Mouse (Mus musculus): Measurements from ENCODE around the gene Naa35.

The Naa35 gene

DNA sequence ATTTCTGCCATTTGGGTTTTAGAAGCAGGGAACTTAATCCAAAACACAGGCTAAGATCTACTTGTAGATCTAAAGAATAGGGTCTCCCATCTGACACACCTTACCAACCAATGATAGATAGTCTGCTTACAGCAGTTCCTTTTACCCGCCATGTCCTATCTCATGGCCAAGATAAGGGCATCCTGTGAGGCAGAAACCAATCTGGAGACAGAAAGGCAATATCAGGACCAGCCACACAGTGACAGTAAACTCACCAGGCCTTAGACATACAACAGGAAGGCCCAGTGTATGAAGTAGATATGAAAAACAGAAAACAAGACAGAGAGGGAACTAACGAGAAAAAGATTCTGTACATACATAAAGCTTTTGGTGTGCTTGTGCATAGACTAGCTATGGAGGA is 57.8 kb downstream of the Naa35 start:
- no peak for DNase-seq

DNA sequence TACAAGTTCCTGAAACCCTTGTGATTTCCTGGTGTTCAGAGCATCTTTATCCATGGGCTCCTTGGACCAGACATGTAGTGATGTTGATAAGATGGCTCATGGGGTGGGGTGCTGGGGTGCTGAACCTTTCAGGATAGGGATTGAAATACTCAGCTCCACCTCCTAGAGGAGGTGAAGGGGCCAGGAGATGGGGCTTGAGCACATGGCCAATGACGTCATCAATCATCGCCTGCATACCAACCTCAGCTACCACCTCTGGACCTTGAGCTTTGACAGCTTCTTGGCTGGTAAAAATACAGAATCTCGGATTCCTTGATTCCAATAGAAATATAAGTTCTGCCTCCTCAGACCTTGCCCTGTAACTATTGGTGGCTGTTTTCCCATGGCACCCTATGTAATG is 60.4 kb downstream of the Naa35 start:
- no peak for DNase-seq

DNA sequence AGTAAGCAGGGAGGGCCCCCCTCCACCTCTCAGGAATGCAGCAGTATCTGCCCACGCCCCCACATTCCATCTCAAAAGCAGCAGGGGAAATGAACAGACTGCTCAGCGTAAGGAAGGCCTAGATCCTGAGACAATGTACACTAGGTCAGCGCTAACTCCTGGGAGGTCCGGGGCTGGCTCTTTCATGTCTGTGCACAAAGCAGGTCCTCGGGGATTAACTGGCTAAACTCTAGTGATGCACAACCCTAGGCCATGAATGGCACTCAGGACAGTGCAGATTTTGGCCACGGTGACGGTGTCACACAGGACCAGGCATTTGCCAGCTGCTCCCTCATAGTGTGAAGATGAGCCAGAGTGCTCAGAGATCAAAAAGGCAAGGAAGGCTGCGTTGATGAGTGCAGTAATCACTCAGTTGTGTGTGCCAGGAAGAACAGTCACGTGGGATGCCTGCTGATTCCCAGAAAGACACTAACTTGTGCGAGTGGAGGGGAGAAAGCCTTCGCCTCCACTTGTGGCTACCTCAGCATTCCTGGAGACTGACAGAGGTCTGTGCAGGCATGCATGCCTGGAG is 61.7 kb downstream of the Naa35 start:
- peak; percentile 55 to 73 for DNase-seq

DNA sequence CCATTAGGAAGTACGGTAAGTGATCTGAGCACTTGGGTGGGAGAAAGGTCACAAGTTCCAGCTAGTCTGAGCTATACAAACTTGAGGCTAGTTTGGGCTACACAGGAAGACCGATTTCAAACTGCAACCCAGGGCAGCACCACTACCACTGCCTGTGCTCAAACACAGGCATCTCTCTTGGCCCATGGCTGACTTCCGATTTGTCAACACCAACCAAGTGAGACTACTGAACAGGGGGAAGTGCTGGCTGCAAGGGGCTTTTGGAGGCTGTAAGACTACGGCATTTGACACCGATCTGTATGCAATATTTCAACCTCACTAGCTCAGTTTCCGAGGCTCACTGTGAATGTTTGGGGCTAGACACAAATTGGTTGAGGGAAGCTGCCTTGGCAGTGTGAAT is 62.4 kb downstream of the Naa35 start:
- DNase-seq = no peak

DNA sequence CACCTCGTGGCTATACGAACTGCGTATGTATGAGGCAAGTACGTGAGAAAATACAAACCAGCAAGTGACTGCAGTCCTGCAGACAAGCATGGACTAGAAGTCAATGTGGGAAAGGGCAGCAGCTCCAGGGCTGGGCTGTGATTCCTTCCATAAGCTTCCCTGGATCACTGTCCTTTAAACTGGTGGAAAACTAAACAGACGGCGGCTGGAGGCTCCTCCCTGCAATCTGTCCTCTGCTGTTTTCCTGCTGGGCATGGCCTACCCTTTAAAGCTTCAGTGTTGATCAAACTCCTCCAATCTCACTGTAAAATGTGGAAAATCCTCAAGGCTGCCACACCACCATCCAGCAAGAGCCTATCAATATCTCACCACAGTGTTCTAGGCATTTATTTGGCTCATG is 63.5 kb downstream of the Naa35 start:
- DNase-seq = no peak

DNA sequence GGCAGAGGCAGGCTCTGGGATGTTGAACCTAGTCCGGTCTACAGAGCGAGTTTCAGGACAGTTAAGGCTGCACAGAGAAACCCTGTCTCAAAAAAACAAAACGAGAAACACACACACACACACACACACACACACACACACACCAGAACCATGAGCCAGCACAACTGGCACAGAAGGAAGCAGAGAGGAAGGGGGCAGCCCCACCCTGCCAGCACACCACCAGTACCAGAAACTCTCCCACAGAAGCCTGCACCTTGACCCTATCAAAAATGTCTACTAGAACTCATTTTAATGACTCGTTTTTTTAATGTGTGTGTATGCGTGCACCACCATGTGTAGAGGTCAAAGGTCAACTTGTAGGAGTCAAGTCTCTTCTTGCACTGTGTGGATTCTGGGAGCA is 64.7 kb downstream of the Naa35 start:
- DNase-seq = no peak

DNA sequence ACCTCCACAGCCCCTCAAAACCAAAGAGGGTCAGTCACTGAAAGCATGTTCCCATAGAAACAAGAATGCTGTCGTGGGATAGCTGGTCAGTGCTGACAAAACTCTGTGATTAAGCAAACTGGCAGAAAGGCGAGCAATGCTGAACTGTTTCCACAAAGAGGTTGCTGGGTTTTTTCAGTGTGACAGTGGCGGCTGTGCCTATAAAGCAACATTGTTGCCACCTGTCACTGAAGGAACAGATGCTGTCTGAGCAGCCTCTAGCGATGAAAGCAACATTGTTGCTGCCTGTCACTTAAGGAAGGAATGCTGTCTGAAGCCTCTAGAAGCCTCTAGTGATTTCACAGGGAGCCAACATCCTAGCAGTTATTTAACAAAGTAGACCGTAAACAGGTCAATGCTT is 67.6 kb downstream of the Naa35 start:
- DNase-seq = no peak

DNA sequence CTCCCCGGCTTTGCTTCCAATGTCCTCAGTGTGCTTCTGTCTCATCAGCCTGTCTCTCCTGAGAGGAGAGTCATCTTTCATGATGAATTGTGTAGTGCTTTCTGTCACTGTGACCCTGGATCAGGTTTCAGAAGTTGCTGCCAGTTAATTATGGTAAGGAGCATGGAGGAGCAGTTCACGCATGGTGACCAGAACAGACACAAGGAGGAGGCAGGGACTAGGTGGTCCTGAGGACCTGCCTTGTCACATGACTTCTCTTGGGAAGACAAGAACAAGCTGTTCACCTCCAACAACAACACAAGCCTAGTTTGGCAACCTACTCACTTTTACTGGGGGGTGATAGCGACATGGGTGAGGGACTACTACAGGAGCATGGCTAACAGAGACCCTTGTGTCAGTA is 68.1 kb downstream of the Naa35 start:
- DNase-seq = no peak

DNA sequence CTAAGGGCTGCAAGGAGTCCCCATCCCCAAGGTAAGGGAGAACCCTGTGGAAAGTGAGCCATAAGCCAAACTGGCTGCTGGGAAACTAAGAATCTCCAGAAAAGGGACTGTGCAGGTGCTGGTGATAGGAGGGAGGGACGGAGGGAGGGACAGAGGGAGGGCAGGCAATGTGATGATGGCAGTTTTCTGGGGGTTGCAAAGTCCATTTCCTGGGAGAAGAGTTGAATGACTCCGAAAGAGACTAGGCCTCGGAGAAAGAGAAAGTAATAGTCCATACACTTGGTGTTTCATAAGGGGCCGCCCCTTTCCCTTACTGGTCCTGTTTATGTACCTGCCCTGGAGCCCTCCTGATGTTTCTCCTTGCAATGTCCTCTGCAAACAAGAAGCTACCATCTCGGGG is 69.4 kb downstream of the Naa35 start:
- no peak for DNase-seq

DNA sequence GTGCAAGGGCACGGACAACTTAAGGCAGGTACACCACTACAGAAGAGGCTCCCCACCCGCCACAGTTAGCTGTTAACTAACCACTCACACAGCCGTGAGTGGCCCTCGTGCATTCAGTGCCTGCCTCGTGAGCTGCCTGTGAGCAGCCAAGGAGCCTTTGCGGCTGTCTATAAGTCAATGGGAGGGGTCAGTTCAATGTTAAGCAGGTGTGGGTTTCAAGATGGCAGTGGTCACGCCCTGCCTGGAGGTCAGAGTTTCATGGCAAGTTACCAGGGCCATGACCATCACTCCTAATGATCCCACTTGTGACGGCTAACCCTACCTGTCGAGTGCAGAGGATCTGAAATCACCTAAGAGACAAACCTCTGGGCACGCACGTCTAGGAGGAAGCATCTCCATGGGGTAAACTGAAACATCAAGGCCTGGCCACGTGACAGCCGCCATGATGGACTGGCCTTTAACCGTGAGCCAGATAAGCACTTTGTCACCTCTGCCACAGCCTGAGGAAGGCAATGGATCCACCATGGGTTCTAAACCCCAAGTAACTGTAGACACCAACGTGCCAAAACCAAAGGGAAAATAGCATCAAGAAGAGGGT is 70.8 kb downstream of the Naa35 start:
- no peak for DNase-seq

DNA sequence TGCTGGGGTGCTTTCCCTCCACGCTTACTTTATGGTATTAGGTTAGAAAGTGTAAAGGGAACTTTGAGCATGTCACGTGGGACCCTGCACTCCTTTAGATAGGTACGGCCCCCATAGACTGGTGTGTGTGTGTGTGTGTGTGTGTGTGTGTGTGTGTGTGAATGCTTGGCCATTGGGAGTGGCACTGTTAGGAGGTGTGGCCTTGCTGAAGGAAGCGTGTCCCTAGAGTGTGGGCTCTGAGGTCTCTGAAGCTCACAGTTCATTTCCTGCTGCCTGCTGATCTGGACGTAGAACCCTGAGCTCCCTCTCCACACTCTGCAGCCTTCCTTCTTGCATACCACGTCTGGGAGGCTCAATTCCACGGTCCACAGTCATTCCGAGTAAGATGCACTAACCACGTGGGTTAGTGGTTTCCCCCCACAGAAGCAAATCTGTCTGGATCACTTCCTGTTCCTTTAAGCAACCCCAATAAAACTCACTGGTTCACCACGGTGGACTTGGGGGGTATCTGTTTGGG is 71.3 kb downstream of the Naa35 start:
- no peak for DNase-seq

DNA sequence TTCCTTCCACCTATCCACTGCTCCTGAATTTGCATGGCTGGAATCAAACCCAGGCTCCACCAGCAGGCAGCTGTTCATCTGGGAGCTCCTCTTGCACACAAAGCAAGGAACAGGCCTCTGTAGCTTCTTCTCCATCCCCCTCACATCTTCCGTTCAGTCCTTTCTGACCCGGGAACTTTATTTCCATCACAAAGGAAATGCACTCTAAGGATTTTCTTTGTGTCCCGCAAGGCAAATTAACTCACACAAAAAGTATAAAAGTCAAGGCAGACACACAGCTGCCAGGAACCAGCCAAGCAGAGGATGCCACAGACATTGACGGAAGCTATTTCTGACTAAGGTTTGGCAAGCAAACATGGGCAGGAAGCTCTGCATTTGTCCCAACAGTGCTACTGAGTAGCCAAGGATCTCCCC is 71.9 kb downstream of the Naa35 start:
- DNase-seq = no peak

DNA sequence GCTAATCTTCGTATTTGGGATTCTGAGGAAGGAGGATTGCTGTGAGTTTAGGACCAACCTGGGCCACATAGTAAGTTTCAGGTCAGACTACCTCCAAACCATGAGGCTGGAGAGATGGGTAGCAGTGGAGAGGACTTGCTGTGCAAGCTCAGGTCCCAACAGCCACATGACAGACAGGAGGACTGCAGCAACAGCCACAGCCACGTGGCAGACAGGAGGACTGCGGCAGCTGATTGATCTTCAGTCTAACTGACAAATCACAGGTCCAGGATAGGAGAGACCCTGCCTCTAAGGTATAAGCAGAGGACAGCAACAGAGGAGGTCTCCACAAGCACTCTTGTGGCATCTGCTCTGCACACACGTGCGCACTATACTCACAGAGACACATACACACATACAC is 72.7 kb downstream of the Naa35 start:
- DNase-seq = no peak

DNA sequence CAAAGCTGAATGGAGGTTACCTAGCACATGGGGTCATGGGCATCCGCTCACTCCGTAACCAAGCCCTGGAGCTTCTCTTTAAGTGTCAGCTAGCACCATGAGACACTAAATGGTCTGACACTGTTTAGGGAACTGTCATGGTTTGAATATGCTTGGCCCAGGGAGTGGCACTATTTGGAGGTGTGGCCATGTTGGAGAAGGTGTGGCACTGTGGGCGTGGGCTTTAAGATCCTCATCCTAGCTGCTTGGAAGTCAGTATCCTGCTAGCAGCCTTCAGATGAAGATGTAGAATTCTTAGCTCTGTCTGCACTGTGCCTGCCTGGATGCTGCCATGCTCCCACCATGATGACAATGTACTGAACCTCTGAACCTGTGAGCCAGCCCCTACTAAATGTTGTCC is 75.3 kb downstream of the Naa35 start:
- DNase-seq = no peak

DNA sequence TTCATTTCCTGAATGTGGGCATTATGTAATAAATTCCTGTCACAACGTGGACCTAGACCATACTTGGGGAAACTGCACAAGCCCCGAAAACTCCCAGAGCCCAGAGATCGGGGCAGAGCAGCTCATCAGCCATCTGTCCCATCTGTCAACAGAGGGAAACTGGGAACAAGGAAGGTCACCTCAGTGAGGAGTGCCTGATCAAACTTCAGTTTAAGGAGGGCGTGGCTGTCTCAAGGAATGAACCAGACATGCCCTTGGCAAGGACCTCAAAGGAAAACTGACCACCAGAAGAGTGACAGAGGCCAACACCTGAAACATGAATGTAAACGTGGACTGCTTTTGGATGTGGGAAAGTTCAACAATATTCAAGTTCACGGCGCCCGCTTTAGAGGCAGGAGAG is 76.3 kb downstream of the Naa35 start:
- DNase-seq = no peak

DNA sequence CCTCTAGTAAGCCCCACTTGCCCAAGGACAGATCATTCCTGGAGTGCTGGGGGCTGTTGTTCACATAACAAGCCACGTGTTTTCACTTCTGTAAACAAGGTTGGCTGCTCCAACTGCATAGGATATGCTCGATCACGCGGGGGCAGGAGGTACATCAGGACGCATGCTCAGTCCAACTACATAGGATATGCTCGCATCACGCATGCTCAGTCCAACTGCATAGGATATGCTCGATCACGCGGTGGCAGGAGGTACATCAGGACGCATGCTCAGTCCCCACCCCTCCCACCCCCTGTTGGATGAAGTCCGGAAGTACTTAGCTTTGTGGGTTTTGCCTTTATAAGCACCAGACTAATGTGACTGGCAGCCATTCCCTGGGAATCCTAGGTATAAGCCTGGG is 76.9 kb downstream of the Naa35 start:
- no peak for DNase-seq

DNA sequence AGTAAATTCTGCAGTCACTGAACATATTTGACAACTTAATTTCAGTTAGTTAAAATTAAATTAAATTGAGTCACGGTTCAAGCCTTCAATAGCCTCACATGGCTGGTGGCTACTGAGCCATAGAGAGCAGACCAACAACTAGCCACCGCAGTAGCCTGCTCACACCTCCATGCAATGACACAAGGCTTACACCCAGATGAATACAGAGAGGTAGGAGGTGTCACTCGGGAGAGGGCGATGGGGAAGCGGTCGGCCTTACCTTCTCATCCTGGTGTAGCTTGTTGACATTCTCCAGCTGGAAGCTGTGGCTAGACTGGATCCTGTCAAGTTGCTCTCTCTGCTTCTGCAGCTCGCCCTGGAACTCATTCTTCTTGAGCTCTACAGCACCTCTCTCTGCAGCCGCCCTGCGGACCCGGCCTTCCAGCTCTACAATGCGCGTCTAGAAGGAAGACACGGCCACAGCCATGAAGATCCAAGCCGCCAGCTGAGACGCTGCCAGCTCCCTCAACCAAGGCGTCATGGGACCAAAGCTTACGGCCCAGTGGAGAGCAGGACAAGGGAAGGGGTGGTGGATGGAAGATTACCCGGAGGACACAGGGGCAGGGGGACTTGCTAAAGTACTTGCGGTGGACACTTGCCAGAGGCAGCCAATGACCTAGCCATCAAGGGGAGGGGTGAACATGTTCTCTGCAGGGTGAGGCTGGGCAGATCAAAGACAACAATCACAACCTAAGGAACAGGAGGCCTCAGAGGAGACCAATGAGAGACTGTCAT is 79.1 kb downstream of the Naa35 start:
- DNase-seq = no peak

DNA sequence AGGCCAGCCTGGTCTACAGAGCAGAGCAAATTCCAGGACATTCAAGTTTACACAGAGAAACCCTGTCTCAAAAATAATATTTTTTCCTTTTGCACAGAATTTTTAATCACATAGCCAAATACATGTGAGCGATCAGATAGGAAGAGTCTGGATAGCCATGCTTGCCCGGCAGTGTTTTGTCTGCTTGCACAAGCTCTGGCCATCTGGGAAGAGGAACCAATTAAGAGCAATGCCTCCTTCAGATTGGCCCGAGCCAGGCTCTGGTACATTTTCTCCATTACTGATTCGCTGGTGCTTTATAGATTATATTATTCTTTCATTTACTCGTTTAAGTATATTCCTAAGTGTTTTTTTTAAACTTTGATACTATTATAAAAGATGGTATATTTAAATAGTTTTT is 82.7 kb downstream of the Naa35 start:
- no peak for DNase-seq

DNA sequence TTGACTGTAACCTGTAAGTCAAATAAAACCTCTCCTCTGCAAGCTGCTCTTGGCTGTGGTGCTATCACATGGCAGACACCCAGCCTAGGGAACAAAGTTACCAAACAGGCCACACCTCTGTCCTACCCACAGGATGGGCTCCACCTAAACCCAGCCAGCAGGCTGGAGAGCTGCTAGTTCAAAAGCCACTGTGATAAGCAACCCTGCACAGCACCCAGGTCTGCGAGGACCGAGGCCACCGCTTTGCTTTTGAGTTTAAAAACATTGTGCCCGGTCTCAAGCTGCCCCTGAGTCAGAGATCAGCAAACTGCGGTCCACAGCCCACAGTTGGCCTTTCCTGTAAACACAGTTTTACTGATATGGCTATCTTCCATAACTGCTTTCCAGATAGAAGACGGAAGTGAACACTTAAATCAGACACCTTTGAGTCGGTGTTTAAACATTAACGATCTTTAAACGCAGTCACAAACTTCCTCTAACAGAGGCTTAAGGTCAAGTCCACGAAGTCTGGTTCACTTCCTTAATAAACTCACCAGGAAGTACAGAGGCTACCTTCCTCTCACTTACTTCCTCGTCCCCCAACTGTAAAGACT is 83.5 kb downstream of the Naa35 start:
- DNase-seq = no peak

DNA sequence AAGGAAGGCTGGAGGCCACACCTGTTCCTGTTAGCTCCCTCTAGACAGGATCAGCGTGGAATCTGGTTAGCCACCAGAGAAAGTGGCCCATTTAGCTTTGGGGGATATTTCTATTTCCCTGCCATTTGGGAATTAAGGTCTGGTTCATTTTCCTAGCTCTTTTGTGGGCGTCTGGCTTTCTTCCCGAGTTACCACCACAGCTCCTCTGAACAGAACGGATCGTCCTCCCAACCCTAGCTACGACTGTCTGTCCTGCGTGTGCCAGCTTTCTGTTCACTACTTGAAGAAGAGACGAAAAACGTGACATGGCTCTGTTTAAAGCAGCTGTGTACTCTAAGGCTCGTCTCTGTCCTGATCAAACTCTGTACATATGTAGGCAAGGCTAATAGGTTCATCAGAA is 84.9 kb downstream of the Naa35 start:
- no peak for DNase-seq

DNA sequence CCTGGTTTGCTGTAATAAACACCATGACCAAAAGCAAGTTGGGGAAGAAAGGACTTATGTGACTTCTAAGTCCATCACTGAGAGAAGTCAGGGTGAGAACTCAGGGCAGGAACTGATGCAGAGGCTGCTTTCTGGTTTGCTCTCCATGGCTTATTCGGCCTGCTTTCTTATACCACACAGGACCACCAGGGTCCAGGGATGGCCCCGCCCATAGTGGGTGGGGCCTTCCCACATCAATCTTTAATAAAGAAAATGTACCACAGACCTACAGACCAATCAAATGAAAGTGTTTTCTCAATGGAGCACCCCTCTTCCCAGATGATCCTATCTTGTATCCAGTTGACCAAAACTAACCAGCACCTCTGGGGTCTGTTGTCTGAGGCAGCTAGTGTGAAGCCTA is 86.5 kb downstream of the Naa35 start:
- DNase-seq = no peak

DNA sequence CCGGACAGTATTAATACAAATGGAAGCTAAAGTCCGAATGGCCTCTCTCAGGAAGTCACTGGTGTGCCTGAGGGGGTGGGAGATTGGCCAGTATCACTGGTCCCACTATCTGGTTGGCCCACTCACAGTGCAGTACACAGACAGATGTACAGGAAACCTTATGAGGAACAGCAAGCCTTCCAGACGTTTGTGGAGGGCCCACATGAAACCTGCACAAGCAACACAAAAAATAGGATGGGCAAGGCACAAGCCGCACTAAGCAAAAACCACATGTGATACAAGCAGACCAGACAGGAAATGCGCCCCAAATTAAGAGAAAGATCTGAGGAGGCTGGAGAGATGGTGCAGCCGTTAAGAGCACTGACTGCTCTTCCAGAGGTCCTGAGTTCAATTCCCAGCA is 87.2 kb downstream of the Naa35 start:
- no peak for DNase-seq

DNA sequence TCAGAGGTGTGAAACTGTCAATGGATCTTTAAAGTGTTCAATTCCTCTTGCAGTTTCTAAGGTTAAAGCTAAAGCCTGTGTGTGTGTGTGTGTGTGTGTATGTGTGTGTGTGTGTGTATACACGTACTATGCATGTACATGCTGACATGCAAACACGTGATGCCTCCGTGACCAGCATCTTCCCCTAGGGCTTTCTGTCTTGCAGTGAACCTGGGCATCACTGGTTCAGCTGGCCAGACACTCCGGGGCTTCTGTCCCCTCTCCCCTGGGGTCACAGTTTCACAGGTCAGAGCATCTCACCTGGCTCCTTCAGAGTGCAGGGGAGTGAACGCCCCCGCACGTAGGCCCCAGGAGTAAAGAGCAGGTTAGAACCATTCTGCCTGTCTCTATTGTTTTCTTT is 88.5 kb downstream of the Naa35 start:
- DNase-seq = no peak

DNA sequence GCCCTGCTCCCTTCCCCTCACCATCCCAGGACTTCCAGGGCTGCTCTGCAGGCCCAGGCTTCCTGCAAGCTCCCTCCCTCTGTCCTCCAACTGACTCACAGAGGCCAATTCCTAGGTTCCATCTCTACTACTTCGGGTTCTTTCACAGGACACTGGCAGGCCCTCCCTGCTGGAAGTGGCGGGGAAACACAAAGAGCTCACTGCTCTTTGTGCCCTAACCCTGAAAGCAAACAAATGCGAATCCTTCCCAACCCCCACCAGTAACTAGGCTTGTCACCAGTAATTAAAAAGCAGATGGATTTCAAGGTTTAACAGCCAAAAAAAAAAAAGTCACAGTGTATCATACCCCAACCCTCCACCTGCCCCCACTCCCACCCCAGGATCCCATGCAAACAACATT is 89.2 kb downstream of the Naa35 start:
- DNase-seq = no peak
